Mouse (Mus musculus): Measurements from ENCODE around the gene Pcsk6. TPM values are rescaled to one million over a fixed set of nuclear protein-coding genes. Genes with fewer than 3 reads are reported as not detected.

Pcsk6 gene
- polyA plus RNA-seq, 1 experiment, result 52.0 TPM

DNA sequence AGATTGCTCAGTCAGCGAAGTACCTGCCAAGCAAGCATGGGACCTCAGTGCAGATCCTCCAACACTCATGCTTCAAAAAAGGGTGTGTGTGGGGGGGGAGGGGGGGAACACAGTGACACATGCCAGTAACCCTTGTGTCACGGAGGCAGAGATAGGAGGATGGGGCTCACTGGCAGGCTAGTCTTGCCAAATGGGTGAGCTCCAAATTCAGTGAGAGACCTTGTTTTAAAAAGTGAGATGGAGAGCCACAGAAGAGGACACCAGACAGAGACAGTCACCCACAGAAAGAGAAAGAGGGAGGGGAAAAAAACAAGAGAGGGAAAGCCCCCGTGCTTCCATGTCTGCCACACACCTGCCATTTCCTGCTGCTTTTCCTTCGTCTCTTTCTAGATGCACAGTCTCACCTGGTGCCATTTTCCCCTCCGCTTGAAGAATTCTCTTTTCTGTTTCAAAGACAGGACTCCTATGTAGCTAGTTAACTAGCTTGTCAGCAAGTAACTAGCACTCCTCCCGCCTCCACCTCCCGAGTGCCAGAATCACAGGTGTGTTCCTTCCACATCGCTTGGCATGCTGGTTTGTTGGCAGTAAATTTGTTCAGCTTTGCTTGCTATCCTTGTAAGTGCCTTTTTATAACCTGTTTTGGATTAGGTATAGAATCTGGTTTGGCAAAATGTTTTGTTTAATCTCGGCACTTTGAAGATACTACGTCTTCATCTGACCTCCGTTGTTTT is 146.8 kb downstream of the Pcsk6 start:
- 14% methylated on average over 11 of the region's 11 CpGs for WGBS
- H3K27me3 ChIP-seq (ENCODE audit: control insufficient read depth, insufficient read depth, low read length), result no peaks in the 10 kb centered on the region
- TF ChIP-seq CTCF (IDR thresholded peaks at IDR 0.05; ENCODE audit: borderline replicate concordance, insufficient read depth, low read depth, low read length) (no peak), POLR2A (IDR thresholded peaks at IDR 0.05; ENCODE audit: borderline replicate concordance, insufficient read depth, low read length) (peak; percentile 24; the same call in 1 of the 2 replicates)
- peak overlapping the region; percentile 50 for H3K4me3 ChIP-seq (replicated peaks; ENCODE audit: insufficient read depth, low read depth, low read length)
- H3K4me1 ChIP-seq (ENCODE audit: control insufficient read depth, insufficient read depth, low read length), result peaks cover 24% of the 10 kb centered on the region
- peak overlapping the region; percentile 85 for H3K27ac ChIP-seq (ENCODE audit: insufficient read depth, low read length)
- peak; percentile 91 to 97 for DNase-seq

GRCm38 (mm10) chr7:66008892-66009273 is 147.3 kb downstream of the Pcsk6 start:
- Histone ChIP-seq H3K4me1 (ENCODE audit: control insufficient read depth, insufficient read depth, low read length) (peaks cover 19% of the 10 kb centered on the region), H3K27me3 (ENCODE audit: control insufficient read depth, insufficient read depth, low read length) (no peaks in the 10 kb centered on the region), H3K27ac (ENCODE audit: insufficient read depth, low read length) (peak overlapping the region; percentile 81), H3K4me3 (replicated peaks; ENCODE audit: insufficient read depth, low read depth, low read length) (peak overlapping the region; percentile 50)
- DNase-seq, result no peak
- 12% methylated on average over 16 of the region's 16 CpGs for WGBS
- TF ChIP-seq POLR2A (IDR thresholded peaks at IDR 0.05; ENCODE audit: borderline replicate concordance, insufficient read depth, low read length) (0 out of 2 replicates have a peak, but pooled peaks have one; percentile 14), CTCF (IDR thresholded peaks at IDR 0.05; ENCODE audit: borderline replicate concordance, insufficient read depth, low read depth, low read length) (no peak)

DNA sequence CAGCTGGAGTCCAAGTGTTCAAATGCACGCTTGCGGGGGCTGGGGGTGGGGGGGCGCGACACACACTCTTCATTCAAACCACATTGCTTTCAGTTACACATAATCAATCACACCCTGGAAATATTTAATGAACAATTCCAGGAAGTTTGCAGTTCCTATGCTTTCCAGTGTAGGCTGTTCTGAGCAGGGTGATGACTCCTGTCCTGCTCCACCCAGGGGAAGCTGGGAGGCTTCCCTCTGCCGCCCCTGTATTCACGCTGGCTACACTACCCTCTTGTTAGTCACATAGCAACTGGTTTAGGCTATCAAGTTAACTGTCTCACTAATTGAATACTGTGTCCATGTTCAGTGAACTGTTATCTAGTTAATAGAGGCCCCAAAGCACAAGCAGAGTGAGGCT is 149.0 kb downstream of the Pcsk6 start:
- H3K4me1 ChIP-seq (ENCODE audit: control insufficient read depth, insufficient read depth, low read length), result peaks cover 22% of the 10 kb centered on the region
- no peaks in the 10 kb centered on the region for H3K27me3 ChIP-seq (ENCODE audit: control insufficient read depth, insufficient read depth, low read length)
- no peak for DNase-seq
- TF ChIP-seq POLR2A (IDR thresholded peaks at IDR 0.05; ENCODE audit: borderline replicate concordance, insufficient read depth, low read length) (no peak), CTCF (IDR thresholded peaks at IDR 0.05; ENCODE audit: borderline replicate concordance, insufficient read depth, low read depth, low read length) (no peak)
- H3K4me3 ChIP-seq (replicated peaks; ENCODE audit: insufficient read depth, low read depth, low read length), result no peak overlapping the region
- 92% methylated on average over 6 of the region's 6 CpGs for WGBS
- no peak overlapping the region for H3K27ac ChIP-seq (ENCODE audit: insufficient read depth, low read length)

- TF ChIP-seq POLR2A (IDR thresholded peaks at IDR 0.05; ENCODE audit: borderline replicate concordance, insufficient read depth, low read length), result no peak
- peak; percentile 67 for TF ChIP-seq CTCF (IDR thresholded peaks at IDR 0.05; ENCODE audit: borderline replicate concordance, insufficient read depth, low read depth, low read length)
- Histone ChIP-seq H3K4me1 (ENCODE audit: control insufficient read depth, insufficient read depth, low read length) (peaks cover 8% of the 10 kb centered on the region), H3K27me3 (ENCODE audit: control insufficient read depth, insufficient read depth, low read length) (no peaks in the 10 kb centered on the region), H3K4me3 (replicated peaks; ENCODE audit: insufficient read depth, low read depth, low read length) (no peak overlapping the region), H3K27ac (ENCODE audit: insufficient read depth, low read length) (no peak overlapping the region)
- 50% methylated on average over 2 of the region's 2 CpGs for WGBS
- DNase-seq, result peak; percentile 49 to 53
Observed at GRCm38 (mm10) chr7:66027747-66028146, 166.2 kb downstream of the Pcsk6 start.

GRCm38 (mm10) chr7:66028766-66029512 is 167.4 kb downstream of the Pcsk6 start:
- H3K4me1 ChIP-seq (ENCODE audit: control insufficient read depth, insufficient read depth, low read length), result peaks cover 8% of the 10 kb centered on the region
- H3K27me3 ChIP-seq (ENCODE audit: control insufficient read depth, insufficient read depth, low read length), result no peaks in the 10 kb centered on the region
- H3K4me3 ChIP-seq (replicated peaks; ENCODE audit: insufficient read depth, low read depth, low read length), result no peak overlapping the region
- 46% methylated on average over 6 of the region's 6 CpGs for WGBS
- TF ChIP-seq CTCF (IDR thresholded peaks at IDR 0.05; ENCODE audit: borderline replicate concordance, insufficient read depth, low read depth, low read length), result no peak
- no peak for TF ChIP-seq POLR2A (IDR thresholded peaks at IDR 0.05; ENCODE audit: borderline replicate concordance, insufficient read depth, low read length)
- no peak for DNase-seq
- no peak overlapping the region for H3K27ac ChIP-seq (ENCODE audit: insufficient read depth, low read length)

DNA sequence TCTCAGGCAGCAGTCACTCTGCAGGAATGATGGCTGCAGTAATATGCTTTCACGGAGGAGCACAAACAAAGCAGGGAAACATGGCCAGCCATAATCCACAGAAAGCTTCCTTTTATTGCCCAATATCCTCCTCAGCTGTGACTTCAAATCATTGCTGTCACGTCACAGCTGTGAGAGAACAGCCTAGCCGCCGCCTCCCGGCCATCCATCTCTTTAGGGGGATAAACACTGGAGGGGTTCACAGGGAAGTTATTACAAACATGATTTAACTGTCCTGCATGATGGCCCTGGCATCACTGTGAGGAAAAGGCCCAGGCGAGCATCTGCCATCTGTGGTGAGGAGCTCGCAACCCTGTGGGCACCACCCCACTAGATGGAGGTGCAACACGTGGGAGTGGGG is 175.3 kb downstream of the Pcsk6 start:
- TF ChIP-seq POLR2A (IDR thresholded peaks at IDR 0.05; ENCODE audit: borderline replicate concordance, insufficient read depth, low read length), result no peak
- TF ChIP-seq CTCF (IDR thresholded peaks at IDR 0.05; ENCODE audit: borderline replicate concordance, insufficient read depth, low read depth, low read length), result no peak
- Histone ChIP-seq H3K4me3 (replicated peaks; ENCODE audit: insufficient read depth, low read depth, low read length) (no peak overlapping the region), H3K27me3 (ENCODE audit: control insufficient read depth, insufficient read depth, low read length) (no peaks in the 10 kb centered on the region), H3K4me1 (ENCODE audit: control insufficient read depth, insufficient read depth, low read length) (peaks cover 14% of the 10 kb centered on the region), H3K27ac (ENCODE audit: insufficient read depth, low read length) (no peak overlapping the region)
- WGBS, result 78% methylated on average over 8 of the region's 8 CpGs
- DNase-seq, result no peak

DNA sequence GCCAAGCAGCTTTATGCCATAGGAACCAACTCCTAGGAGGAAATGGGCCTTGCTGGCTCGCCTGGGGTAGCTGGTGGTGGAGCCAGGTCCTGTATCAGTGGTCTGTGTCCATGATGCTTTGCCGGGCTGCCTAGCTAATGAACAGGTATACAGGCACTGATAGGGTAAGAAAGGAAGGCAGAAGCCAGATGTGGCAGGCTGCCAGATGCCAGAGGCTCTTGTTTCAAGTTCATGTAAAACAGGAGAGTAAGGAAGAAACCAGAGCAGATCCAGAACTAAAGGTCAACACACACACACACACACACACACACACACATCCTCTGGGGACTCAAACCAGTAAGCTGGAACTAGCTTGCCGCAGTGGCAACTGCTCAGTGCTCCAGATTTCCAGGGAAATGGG is 176.7 kb downstream of the Pcsk6 start:
- Histone ChIP-seq H3K27ac (ENCODE audit: insufficient read depth, low read length) (peak overlapping the region; percentile 55; the same call in 1 of the 2 replicates), H3K27me3 (ENCODE audit: control insufficient read depth, insufficient read depth, low read length) (no peaks in the 10 kb centered on the region)

More for the DNA sequence above, 176.7 kb downstream of the Pcsk6 start:
- Histone ChIP-seq H3K4me1 (ENCODE audit: control insufficient read depth, insufficient read depth, low read length) (peaks cover 19% of the 10 kb centered on the region), H3K4me3 (replicated peaks; ENCODE audit: insufficient read depth, low read depth, low read length) (no peak overlapping the region)
- TF ChIP-seq CTCF (IDR thresholded peaks at IDR 0.05; ENCODE audit: borderline replicate concordance, insufficient read depth, low read depth, low read length), result no peak
- no peak for TF ChIP-seq POLR2A (IDR thresholded peaks at IDR 0.05; ENCODE audit: borderline replicate concordance, insufficient read depth, low read length)
- WGBS, result 60% methylated on average over 3 of the region's 3 CpGs
- peak in 1 of 2 experiments; percentile 42 for DNase-seq

Measured in cerebellum, adult 2 months (tissue).